Mouse (Mus musculus) splenic B cell, adult 2 months (primary cell): ENCODE results near the gene Chst11.
"Not testable (repeated sequence)": the region's sequence is repeated elsewhere in the genome, so short reads cannot be mapped to it uniquely, and the experiment has no call there.

Experiments
- DNase-seq: peaks from one replicate; pipeline ENCODE4 v3.0.0-alpha.2; 2011; ENCODE audit warnings: low read depth, low spot score
- H3K27me3 ChIP-seq: 2 replicates; pipeline ENCODE4 v1.6.1; 2012; ENCODE audit warnings: mild to moderate bottlenecking, low read length, moderate library complexity, mixed read lengths; ENCODE audit not compliant: control insufficient read depth, poor library complexity, insufficient read depth, severe bottlenecking
- H3K36me3 ChIP-seq: 2 replicates; pipeline ENCODE4 v1.6.1; 2012; ENCODE audit warnings: mild to moderate bottlenecking, low read length, moderate library complexity, mixed read lengths; ENCODE audit not compliant: control insufficient read depth, poor library complexity, insufficient read depth, severe bottlenecking

The Chst11 gene

GRCm38 (mm10) chr10:83112345-83112744, 127.0 kb downstream of the Chst11 start:
- H3K36me3 ChIP-seq: no peaks in the 10 kb centered on the region
- DNase-seq: no peak
- no peaks in the 10 kb centered on the region for H3K27me3 ChIP-seq

- no peaks in the 10 kb centered on the region for H3K27me3 ChIP-seq
- no peak for DNase-seq
- no peaks in the 10 kb centered on the region for H3K36me3 ChIP-seq
These were observed 129.3 kb downstream of the Chst11 start for GRCm38 (mm10) chr10:83114564-83114963.

GRCm38 (mm10) chr10:83116889-83117288, 131.6 kb downstream of the Chst11 start:
- no peaks in the 10 kb centered on the region for H3K27me3 ChIP-seq
- DNase-seq: no peak
- H3K36me3 ChIP-seq: no peaks in the 10 kb centered on the region

- no peaks in the 10 kb centered on the region for H3K27me3 ChIP-seq
- H3K36me3 ChIP-seq: no peaks in the 10 kb centered on the region
- DNase-seq: no peak
These were observed 132.6 kb downstream of the Chst11 start for GRCm38 (mm10) chr10:83117851-83118250.

- DNase-seq: no peak
- H3K36me3 ChIP-seq: no peaks in the 10 kb centered on the region
- no peaks in the 10 kb centered on the region for H3K27me3 ChIP-seq
These were observed 133.3 kb downstream of the Chst11 start for GRCm38 (mm10) chr10:83118613-83119012.

- DNase-seq: no peak
These were observed 133.7 kb downstream of the Chst11 start for GRCm38 (mm10) chr10:83119016-83119415.

GRCm38 (mm10) chr10:83119461-83119860, 134.2 kb downstream of the Chst11 start:
- not testable (repeated sequence) for DNase-seq, H3K36me3 ChIP-seq, H3K27me3 ChIP-seq

More at GRCm38 (mm10) chr10:83119016-83119415, 133.7 kb downstream of the Chst11 start:
- Histone ChIP-seq H3K27me3 (no peaks in the 10 kb centered on the region), H3K36me3 (no peaks in the 10 kb centered on the region)

GRCm38 (mm10) chr10:83119909-83120308, 134.6 kb downstream of the Chst11 start:
- DNase-seq: no peak

GRCm38 (mm10) chr10:83120938-83121337, 135.6 kb downstream of the Chst11 start:
- no peaks in the 10 kb centered on the region for H3K27me3 ChIP-seq
- H3K36me3 ChIP-seq: no peaks in the 10 kb centered on the region
- DNase-seq: no peak

More at GRCm38 (mm10) chr10:83119909-83120308, 134.6 kb downstream of the Chst11 start:
- Histone ChIP-seq H3K27me3 (no peaks in the 10 kb centered on the region), H3K36me3 (no peaks in the 10 kb centered on the region)

- H3K36me3 ChIP-seq: no peaks in the 10 kb centered on the region
- no peak for DNase-seq
- no peaks in the 10 kb centered on the region for H3K27me3 ChIP-seq
These were observed 139.3 kb downstream of the Chst11 start for GRCm38 (mm10) chr10:83124560-83124959.

- Histone ChIP-seq H3K27me3 (no peaks in the 10 kb centered on the region), H3K36me3 (no peaks in the 10 kb centered on the region)
- DNase-seq: no peak
These were observed 141.1 kb downstream of the Chst11 start for GRCm38 (mm10) chr10:83126447-83126846.

- Histone ChIP-seq H3K36me3 (no peaks in the 10 kb centered on the region), H3K27me3 (no peaks in the 10 kb centered on the region)
- no peak for DNase-seq
These were observed 143.1 kb downstream of the Chst11 start for GRCm38 (mm10) chr10:83128435-83128834.

- no peak for DNase-seq
- no peaks in the 10 kb centered on the region for H3K36me3 ChIP-seq
- H3K27me3 ChIP-seq: no peaks in the 10 kb centered on the region
These were observed 144.4 kb downstream of the Chst11 start for GRCm38 (mm10) chr10:83129624-83130218.

GRCm38 (mm10) chr10:83130611-83131010, 145.3 kb downstream of the Chst11 start:
- no peak for DNase-seq
- Histone ChIP-seq H3K36me3 (no peaks in the 10 kb centered on the region), H3K27me3 (no peaks in the 10 kb centered on the region)

- H3K27me3 ChIP-seq: no peaks in the 10 kb centered on the region
- no peaks in the 10 kb centered on the region for H3K36me3 ChIP-seq
- peak; percentile 2 for DNase-seq
These were observed 146.6 kb downstream of the Chst11 start for GRCm38 (mm10) chr10:83131884-83132283.
